Mouse (Mus musculus) thymus, postnatal 4 days (tissue): ENCODE results near the gene Rln1.

ENCODE experiments used
- DNase-seq: peaks from one replicate; pipeline ENCODE4 v3.0.0; 2021

Rln1 gene

DNA sequence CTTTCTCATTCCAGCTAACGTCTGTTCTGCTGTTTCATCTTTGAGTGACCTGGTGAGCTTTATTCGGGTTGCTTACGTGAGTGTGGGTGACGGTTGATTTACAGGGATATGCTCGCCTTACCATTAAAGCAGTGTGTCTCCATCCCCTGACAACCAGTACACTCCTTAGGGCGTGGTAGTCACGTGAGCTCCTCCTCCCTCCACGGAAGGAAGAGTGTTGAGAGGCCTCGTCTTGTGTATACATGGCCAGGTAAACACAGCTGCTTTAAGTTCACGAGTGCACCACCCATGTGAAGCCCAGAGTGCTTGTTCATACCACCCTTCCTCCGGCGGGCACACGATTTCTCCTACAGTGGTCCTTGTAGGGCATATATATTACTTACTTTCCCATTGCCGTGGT, 42.9 kb downstream of the Rln1 start:
- no peak for DNase-seq

DNA sequence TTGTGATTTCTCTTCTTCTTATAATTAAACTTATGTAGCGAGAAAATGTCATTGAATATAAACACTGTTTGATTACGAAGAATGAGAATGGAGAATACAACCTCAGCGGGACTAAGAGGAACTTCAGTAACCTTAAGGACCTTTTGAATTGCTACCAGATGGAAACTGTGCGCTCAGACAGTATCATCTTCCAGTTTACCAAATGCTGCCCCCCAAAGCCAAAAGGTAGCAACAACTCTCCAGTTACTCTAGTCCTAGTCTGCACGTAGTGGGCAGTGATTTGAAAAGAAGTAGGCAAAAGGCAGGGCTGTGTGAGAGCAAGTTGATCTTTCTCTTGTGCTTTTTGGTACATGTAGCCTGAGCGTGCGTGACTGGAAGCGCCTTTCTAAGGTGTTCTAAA, 46.6 kb downstream of the Rln1 start:
- no peak for DNase-seq

DNA sequence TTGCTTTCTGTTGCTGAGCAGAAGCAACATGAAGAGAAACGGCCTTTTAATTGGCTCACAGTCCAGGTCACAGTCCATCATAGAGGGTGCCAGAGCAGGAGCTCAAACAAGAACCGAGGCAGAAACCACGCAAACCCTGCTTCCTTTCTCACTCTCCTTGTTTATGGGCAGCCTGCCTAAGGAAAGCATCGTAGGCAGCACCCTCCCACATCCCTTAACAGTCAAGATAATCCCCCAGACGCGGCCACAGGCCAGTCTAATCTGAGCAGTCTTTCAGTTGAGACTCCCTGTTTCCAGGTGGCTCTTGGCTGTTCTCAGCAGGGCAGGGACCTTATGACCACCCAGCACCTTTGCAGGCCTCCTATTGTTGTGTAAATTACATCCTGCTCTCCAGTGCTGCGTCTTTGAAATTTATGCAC, 49.0 kb downstream of the Rln1 start:
- no peak for DNase-seq
